Mouse (Mus musculus): ENCODE results near the gene Dnah2. TPM values are rescaled to one million over a fixed set of nuclear protein-coding genes. Genes with fewer than 3 reads are reported as not detected.

Dnah2 gene
- polyA plus RNA-seq, 1 experiment = not detected

DNA sequence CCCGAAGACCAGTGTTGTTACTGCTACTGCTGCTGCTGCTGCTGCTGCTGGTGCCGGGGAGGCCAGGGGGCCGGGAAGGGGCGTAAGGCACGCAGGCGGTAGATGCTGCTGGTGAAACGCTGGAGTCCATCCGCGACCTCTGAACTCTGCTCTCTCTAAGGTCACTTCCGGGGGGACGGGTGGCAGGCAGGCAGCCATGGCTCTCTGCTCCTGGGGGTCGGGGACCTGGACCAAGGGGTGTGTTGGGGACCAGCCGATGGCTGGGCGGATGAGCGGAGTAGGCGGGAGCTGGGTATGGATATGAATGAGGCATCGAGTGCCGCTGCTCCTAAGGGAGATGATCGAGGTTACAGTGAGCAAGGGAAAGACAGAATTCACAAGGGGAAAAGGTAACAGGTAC, 142.6 kb downstream of the Dnah2 start:
- H3K36me3 ChIP-seq (ENCODE audit: control insufficient read depth) = peaks cover 52% of the 10 kb centered on the region
- H3K4me1 ChIP-seq (ENCODE audit: control insufficient read depth) = peaks cover 50% of the 10 kb centered on the region
- no peaks in the 10 kb centered on the region for H3K9me3 ChIP-seq (ENCODE audit: control insufficient read depth, low read length)
- H3K27me3 ChIP-seq (ENCODE audit: control insufficient read depth) = no peaks in the 10 kb centered on the region
- TF ChIP-seq TAL1 (IDR thresholded peaks at IDR 0.05; ENCODE audit: low read length) (no peak), GATA1 (IDR thresholded peaks at IDR 0.05; ENCODE audit: low read length) (no peak)
- H3K4me3 ChIP-seq (replicated peaks) = no peak overlapping the region

- peaks cover 48% of the 10 kb centered on the region for H3K4me1 ChIP-seq (ENCODE audit: control insufficient read depth)
- TF ChIP-seq TAL1 (IDR thresholded peaks at IDR 0.05; ENCODE audit: low read length) (no peak), GATA1 (IDR thresholded peaks at IDR 0.05; ENCODE audit: low read length) (no peak)
- peaks cover 59% of the 10 kb centered on the region for H3K36me3 ChIP-seq (ENCODE audit: control insufficient read depth)
- H3K4me3 ChIP-seq (replicated peaks) = no peak overlapping the region
- H3K27me3 ChIP-seq (ENCODE audit: control insufficient read depth) = no peaks in the 10 kb centered on the region
- peaks cover 2% of the 10 kb centered on the region for H3K9me3 ChIP-seq (ENCODE audit: control insufficient read depth, low read length)
These were observed 143.3 kb downstream of the Dnah2 start for GRCm38 (mm10) chr11:69405397-69406200.

GRCm38 (mm10) chr11:69404595-69405396, 144.1 kb downstream of the Dnah2 start:
- Histone ChIP-seq H3K27me3 (ENCODE audit: control insufficient read depth) (peaks cover 4% of the 10 kb centered on the region), H3K4me1 (ENCODE audit: control insufficient read depth) (peaks cover 43% of the 10 kb centered on the region), H3K36me3 (ENCODE audit: control insufficient read depth) (peaks cover 67% of the 10 kb centered on the region), H3K4me3 (replicated peaks) (no peak overlapping the region), H3K9me3 (ENCODE audit: control insufficient read depth, low read length) (peaks cover 8% of the 10 kb centered on the region)
- TF ChIP-seq TAL1 (IDR thresholded peaks at IDR 0.05; ENCODE audit: low read length) = no peak
- TF ChIP-seq GATA1 (IDR thresholded peaks at IDR 0.05; ENCODE audit: low read length) = no peak

GRCm38 (mm10) chr11:69403691-69404594, 145.0 kb downstream of the Dnah2 start:
- H3K4me1 ChIP-seq (ENCODE audit: control insufficient read depth) = peaks cover 36% of the 10 kb centered on the region

GRCm38 (mm10) chr11:69401987-69402386, 146.9 kb downstream of the Dnah2 start:
- Histone ChIP-seq H3K4me1 (ENCODE audit: control insufficient read depth) (peaks cover 30% of the 10 kb centered on the region), H3K4me3 (replicated peaks) (no peak overlapping the region), H3K9me3 (ENCODE audit: control insufficient read depth, low read length) (peaks cover 10% of the 10 kb centered on the region), H3K27me3 (ENCODE audit: control insufficient read depth) (peaks cover 22% of the 10 kb centered on the region), H3K36me3 (ENCODE audit: control insufficient read depth) (peaks cover 67% of the 10 kb centered on the region)
- TF ChIP-seq GATA1 (IDR thresholded peaks at IDR 0.05; ENCODE audit: low read length) (no peak), TAL1 (IDR thresholded peaks at IDR 0.05; ENCODE audit: low read length) (no peak)

More at GRCm38 (mm10) chr11:69403691-69404594, 145.0 kb downstream of the Dnah2 start:
- H3K4me3 ChIP-seq (replicated peaks) = no peak overlapping the region
- peaks cover 10% of the 10 kb centered on the region for H3K9me3 ChIP-seq (ENCODE audit: control insufficient read depth, low read length)
- no peak for TF ChIP-seq TAL1 (IDR thresholded peaks at IDR 0.05; ENCODE audit: low read length)
- no peak for TF ChIP-seq GATA1 (IDR thresholded peaks at IDR 0.05; ENCODE audit: low read length)
- H3K36me3 ChIP-seq (ENCODE audit: control insufficient read depth) = peaks cover 70% of the 10 kb centered on the region
- peaks cover 7% of the 10 kb centered on the region for H3K27me3 ChIP-seq (ENCODE audit: control insufficient read depth)

- Histone ChIP-seq H3K4me1 (ENCODE audit: control insufficient read depth) (peaks cover 37% of the 10 kb centered on the region), H3K27me3 (ENCODE audit: control insufficient read depth) (peaks cover 25% of the 10 kb centered on the region), H3K9me3 (ENCODE audit: control insufficient read depth, low read length) (peaks cover 10% of the 10 kb centered on the region), H3K36me3 (ENCODE audit: control insufficient read depth) (peaks cover 60% of the 10 kb centered on the region), H3K4me3 (replicated peaks) (peak overlapping the region; percentile 11)
- TF ChIP-seq TAL1 (IDR thresholded peaks at IDR 0.05; ENCODE audit: low read length) = no peak
- TF ChIP-seq GATA1 (IDR thresholded peaks at IDR 0.05; ENCODE audit: low read length) = no peak
These were observed 147.7 kb downstream of the Dnah2 start for GRCm38 (mm10) chr11:69401210-69401637.

- no peak overlapping the region for H3K4me3 ChIP-seq (replicated peaks)
- peaks cover 10% of the 10 kb centered on the region for H3K9me3 ChIP-seq (ENCODE audit: control insufficient read depth, low read length)
- peaks cover 25% of the 10 kb centered on the region for H3K27me3 ChIP-seq (ENCODE audit: control insufficient read depth)
- TF ChIP-seq TAL1 (IDR thresholded peaks at IDR 0.05; ENCODE audit: low read length) (no peak), GATA1 (IDR thresholded peaks at IDR 0.05; ENCODE audit: low read length) (no peak)
- H3K4me1 ChIP-seq (ENCODE audit: control insufficient read depth) = peaks cover 40% of the 10 kb centered on the region
- H3K36me3 ChIP-seq (ENCODE audit: control insufficient read depth) = peaks cover 51% of the 10 kb centered on the region
These were observed 148.6 kb downstream of the Dnah2 start for GRCm38 (mm10) chr11:69400083-69400850.
